Mouse (Mus musculus) gastrocnemius, adult 18-20 months (tissue): ENCODE data around the gene Treml2. TPM values are rescaled to one million over a fixed set of nuclear protein-coding genes. Genes with fewer than 3 reads are reported as not detected.
"Not testable (repeated sequence)": the region's sequence is repeated elsewhere in the genome, so short reads cannot be mapped to it uniquely, and the experiment has no call there.

Experiments used
- DNase-seq: peaks from one replicate; pipeline ENCODE4 v3.0.0; 2021; ENCODE audit warnings: low spot score
- total RNA-seq, 2 experiments: library from RNA; stranded (reverse); gene quantifications; 2 replicates each; pipeline ENCODE4 v1.2.3; 2021

The Treml2 gene
- total RNA-seq, 2 experiments from 2014 or later = 0.12 TPM; not detected in 1

DNA sequence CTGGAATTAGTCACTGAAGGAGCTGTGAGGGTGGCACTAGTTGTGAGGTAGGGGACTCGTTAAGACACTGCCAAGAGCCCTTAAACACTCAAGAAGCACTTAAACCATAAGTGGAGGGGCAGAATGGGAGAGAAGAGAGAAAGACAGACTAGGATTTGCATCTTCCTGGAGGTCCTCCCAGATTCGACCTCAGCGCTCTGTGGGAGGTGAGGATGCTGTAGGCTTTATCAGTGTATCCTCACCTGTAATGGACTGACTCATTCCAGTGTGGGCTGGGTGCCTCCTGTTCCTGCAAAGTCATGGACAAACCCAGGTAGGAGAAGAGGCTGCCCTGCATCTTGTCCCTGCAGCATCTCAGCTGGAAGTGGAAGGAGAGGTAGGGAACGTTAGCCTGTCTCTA, 47.5 kb downstream of the Treml2 start:
- DNase-seq = no peak

- DNase-seq = no peak
Measured at GRCm38 (mm10) chr17:48347287-48347686, 48.0 kb downstream of the Treml2 start.

DNA sequence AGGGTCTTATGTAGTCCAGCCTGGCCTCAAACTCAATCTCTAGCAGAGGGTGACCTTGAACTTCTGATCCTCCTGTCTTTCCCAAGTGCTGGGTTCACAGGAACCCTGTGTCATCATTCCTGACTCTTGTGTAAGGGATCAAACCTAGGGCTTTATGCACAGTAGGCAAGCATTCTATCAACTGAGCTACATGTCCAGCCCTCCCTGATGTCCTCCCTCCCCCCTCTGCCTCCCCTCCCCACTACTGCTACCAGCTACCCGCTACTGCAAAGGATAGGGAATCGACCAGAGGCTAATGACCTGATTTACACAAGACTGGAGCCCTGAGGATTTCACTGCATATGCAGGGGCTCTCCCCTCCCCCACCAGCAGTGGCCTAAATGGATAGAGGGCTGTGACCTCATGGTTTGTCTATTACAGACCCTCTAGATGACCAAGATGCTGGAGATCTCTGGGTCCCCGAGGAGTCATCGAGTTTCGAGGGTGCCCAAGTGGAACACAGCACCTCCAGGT, 51.4 kb downstream of the Treml2 start:
- DNase-seq = no peak

- not testable (repeated sequence) for DNase-seq
Measured at GRCm38 (mm10) chr17:48352976-48353375, 53.7 kb downstream of the Treml2 start.

DNA sequence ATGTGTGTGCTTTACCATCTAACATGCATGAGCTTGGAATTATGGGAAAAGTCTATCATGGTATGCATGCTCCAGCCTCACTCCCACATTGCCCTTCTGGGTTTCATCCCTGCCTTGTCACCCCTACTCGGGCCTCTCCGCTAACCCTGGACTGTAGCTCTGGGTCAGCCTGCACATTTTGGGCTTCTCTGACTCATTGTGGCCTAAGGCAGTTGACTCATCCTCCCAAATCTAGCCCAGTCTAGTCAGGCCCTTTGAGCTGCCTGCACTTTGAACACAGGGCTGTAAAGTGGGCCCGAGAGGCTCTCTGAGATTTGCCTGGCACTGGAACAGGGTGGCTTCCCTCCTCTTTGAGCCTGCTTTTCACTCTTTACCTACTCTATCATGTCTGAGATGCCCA, 56.5 kb downstream of the Treml2 start:
- no peak for DNase-seq

DNA sequence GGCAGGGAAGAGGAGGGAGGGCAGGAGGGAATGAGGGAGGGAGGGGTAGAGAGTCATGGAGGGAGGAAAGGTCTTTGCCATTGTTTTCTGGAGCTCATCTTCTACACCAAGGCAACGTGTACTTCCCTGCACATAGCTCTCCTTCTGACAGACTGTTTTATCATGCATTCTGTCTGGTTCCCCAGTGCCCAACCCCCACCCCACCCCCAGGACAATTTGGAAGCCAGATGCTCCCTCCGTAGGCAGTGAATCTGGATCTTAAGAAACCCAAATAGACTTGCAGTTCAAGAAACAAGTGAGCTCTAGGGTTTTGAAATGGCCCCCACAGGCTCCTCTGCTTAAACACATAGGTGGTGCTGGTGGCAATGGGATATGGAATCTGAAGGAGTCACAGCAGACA, 58.6 kb downstream of the Treml2 start:
- DNase-seq = no peak

DNA sequence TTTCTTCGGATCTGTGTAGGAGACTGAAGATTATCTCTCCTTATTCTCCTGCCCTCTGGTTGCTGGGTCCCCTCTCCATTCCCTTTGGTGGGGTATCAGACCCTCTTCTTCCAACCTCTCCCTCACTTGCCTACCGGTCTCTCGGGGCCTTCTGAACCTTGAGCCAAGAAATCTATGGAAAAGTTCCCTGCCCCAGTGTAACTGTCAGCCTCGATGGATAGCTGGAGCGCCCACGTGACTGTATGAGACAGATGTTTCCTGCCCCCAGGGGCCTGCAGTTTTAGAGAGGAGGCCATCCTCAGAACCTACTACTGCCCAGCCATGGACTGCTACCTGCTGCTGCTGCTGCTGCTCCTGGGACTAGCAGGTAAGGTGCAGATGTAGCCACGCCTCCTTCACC, 60.3 kb downstream of the Treml2 start, which contains the start of gene Treml1:
TSS of gene Treml1 (plus strand) at position 301 of the 400 bp plus-strand sequence.
- no peak for DNase-seq

GRCm38 (mm10) chr17:48360462-48360861, 61.2 kb downstream of the Treml2 start:
- DNase-seq = no peak

Other genes with a start within 250 kb of the Treml2 start
- not detected for gene 1700067P10Rik, start 210.2 kb upstream of the Treml2 start, total RNA-seq
- gene 9830107B12Rik, start 153.2 kb upstream of the Treml2 start, total RNA-seq = not detected
- gene A530064D06Rik, start 132.2 kb upstream of the Treml2 start, total RNA-seq = not detected
- not detected for gene Trem1, start 66.7 kb upstream of the Treml2 start, total RNA-seq
- gene Trem3, start 51.7 kb upstream of the Treml2 start, total RNA-seq = not detected
- not detected for gene Treml4, start 35.2 kb upstream of the Treml2 start, total RNA-seq
- under 1 TPM in 1 of 2 experiments, not detected in 1; 0.05 TPM for gene B430306N03Rik, start 16.6 kb downstream of the Treml2 start, total RNA-seq
- gene Trem2, start 46.9 kb downstream of the Treml2 start, total RNA-seq = under 1 TPM in 1 of 2 experiments, not detected in 1; 0.97 TPM
- under 1 TPM in 1 of 2 experiments, not detected in 1; 0.19 TPM for gene Treml1, start 60.4 kb downstream of the Treml2 start, total RNA-seq
- 1 to 10 TPM; 5.4 to 7.3 TPM for gene Nfya, start 110.4 kb downstream of the Treml2 start, total RNA-seq
- gene Oard1, start 110.5 kb downstream of the Treml2 start, total RNA-seq = 10 to 100 TPM; 12.3 to 17.4 TPM
- gene Apobec2, start 133.4 kb downstream of the Treml2 start, total RNA-seq = 100 to 1,000 TPM; 411 to 558 TPM
- gene Tspo2, start 152.0 kb downstream of the Treml2 start, total RNA-seq = not detected
- gene Unc5cl, start 155.4 kb downstream of the Treml2 start, total RNA-seq = not detected